Mouse (Mus musculus) monocyte, adult 5-6 weeks (primary cell): Measurements from ENCODE around the gene 5830473C10Rik. TPM values are rescaled to one million over a fixed set of nuclear protein-coding genes. Genes with fewer than 3 reads are reported as not detected.

Source experiments
- ATAC-seq: fragments of 153-309, 156-312 bp; replicated peaks from 2 replicates; pipeline ENCODE4 v1.8.0; 2017; ENCODE audit warnings: mild to moderate bottlenecking; ENCODE audit not compliant: low TSS enrichment, insufficient number of reproducible peaks, severe bottlenecking, poor library complexity, low FRiP score
- total RNA-seq: library from RNA; stranded (forward); fragments of 200-1000, 200-491, 200-594 nt; gene quantifications from 3 replicates; pipeline ENCODE4 v1.2.3, GENCODE M21; 2017

Gene 5830473C10Rik
- not detected in 3 replicates for total RNA-seq

GRCm38 (mm10) chr5:90560743-90561142 is at the start of gene 5830473C10Rik:
5830473C10Rik (plus strand) TSS chr5:90561107.
- ATAC-seq: no peak

DNA sequence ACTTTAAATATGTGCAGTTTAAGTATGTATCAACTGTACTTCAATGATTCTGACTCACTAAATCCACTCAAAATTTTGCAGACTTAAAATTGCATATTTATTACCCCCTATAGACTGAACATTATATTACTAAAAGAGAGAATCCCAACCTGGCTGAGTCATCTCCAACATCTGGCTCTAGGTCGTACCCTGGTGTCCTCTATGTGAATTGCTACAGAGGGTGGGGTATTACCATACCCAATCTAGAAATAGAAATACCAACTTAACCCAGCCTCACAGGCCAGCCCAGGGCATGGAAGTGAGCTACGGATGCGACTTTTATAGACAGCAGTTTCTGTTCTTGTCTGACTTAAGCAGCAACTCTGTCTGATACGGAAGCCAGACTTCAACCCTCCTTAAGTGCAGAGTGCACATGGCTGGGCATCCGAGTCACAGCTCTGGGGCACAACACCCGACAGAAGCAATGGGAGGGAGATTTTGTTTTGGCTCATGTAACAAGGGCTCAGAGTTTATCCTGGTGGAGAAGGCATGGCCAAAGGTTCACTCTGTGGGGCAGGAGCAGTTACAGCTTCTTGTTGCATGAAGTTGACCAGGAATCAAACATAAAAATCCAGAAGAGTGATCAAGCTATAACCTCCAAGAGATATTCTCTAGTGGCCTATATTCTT is 48.5 kb upstream of the 5830473C10Rik start:
- ATAC-seq: no peak

DNA sequence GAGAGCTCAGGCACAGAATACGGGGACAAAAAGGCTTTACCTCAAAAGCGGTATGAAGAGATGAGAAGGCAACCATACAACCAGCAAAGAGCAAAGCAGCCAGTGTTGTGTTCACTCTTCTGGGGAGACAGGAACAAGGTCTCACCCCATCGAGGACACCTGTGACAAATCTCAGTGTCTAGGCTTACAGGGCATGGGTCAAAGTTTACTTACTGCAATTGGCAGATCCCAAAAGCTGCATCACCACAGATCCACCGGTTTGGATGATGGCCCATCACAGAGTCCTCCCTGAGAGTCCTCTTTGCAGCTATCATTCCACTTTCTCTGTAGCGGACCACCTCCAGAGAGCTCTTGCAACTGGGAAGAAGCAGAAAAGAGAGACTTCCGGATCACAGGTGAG is 45.3 kb upstream of the 5830473C10Rik start:
- no peak for ATAC-seq

DNA sequence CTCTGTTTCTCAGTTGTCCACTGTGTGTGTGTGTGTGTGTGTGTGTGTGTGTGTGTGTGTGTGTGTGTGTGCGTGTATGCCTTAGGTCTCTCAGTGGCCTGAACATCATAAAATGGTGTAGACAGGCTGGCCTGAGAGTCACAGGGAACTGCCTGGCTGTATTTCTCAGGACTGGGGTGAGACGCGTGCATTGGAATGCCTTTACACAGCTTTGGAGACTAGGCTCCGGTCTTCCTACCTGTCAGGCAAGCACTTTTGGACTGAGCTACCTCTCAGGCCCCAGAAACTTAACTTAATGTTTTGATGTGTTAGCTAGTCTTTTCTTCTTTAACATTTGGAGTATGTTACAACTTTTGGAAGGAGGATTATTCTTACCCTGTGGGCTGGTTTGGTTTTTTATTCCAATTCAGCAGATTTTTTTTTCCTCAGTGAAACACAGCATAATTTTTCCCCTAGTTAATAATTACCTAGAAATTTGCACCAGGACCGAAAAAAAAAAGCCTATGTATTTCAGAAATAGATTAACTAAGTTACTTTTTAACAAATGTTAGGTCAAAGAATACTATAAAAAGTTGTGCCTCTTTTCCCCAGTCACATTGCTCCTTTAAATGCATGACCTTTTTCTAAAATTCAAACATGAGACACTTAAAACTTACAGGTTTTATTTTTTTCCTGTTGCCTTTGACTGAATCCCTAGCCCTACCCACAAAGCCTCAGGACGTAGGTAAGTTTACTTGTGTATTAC is 42.4 kb upstream of the 5830473C10Rik start, which contains the start of gene Afm:
Afm (plus strand) TSS at position 577 of the 745 bp plus-strand sequence.
- ATAC-seq: no peak

GRCm38 (mm10) chr5:90551191-90551590 is 9.7 kb upstream of the 5830473C10Rik start:
- no peak for ATAC-seq

GRCm38 (mm10) chr5:90556052-90556451 is 4.9 kb upstream of the 5830473C10Rik start:
- no peak for ATAC-seq

DNA sequence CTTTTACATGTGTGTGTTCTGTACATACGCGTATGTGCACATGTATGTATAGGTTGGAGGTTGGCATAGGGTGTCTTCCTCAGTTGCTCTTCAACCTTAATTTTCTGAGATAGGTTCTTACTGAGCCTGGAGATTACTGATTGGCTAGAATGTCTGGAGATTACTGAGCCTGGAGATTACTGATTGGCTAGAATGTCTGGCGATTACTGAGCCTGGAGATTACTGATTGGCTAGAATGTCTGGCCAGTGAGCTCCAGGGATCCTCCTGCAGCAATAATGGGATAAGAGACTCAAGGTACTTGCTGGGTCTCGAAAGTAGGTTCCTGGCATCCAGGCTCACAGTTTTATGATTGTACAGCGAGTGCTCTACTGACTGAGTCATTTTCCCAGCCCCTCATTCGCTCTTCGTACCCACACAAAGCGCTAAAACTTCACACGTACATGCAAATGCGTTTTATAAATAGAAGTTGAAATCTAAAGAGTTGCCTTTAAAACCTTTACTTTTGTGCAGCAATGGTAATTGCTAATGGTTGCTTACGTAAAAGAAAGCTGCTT is 891 bp downstream of the 5830473C10Rik start:
- no peak for ATAC-seq

- no peak for ATAC-seq
These were observed 2.0 kb downstream of the 5830473C10Rik start for GRCm38 (mm10) chr5:90562880-90563279.

DNA sequence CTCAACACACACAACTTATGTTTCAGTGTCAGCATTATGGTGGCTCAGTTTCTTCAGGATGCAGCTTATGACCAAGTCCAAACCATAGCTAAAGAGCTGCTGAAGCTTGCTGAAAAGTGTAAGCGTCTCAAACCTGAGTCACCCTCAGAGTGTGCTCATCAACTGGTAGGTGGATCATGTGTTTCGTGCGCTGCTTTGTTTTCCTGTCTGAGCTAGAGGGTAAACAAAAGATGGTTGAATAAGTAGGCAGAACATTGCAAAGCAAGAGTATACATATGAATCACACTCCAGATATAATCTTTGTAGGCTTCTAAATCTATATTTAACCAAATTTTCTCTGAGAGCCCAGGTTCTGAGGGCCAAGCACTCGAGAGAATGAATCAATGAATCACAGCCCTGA is 3.3 kb downstream of the 5830473C10Rik start:
- ATAC-seq: no peak

GRCm38 (mm10) chr5:90565205-90565604 is 4.3 kb downstream of the 5830473C10Rik start:
- ATAC-seq: no peak

- ATAC-seq: no peak
These were observed 6.9 kb downstream of the 5830473C10Rik start for GRCm38 (mm10) chr5:90567788-90568187.

DNA sequence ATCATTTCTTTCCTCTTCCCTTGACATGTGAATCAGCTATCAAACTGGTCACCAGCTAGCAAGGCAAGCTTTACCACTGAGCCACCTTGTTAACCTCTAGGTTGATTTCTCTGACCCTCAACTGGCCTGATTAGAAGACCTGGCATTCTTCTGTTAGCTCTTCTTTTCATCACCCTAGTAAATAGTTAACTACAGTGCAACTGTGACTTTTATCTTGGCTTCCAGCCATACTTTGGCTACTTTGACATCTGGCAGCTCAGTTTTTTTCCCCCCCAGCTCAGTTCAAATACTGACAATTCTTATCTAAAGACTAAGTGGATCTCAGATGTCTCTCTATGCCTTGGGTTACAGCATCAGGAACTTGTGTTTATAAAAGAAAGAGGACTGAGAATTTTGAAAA is 7.4 kb downstream of the 5830473C10Rik start:
- no peak for ATAC-seq

GRCm38 (mm10) chr5:90571216-90571615 is 10.3 kb downstream of the 5830473C10Rik start:
- no peak for ATAC-seq

DNA sequence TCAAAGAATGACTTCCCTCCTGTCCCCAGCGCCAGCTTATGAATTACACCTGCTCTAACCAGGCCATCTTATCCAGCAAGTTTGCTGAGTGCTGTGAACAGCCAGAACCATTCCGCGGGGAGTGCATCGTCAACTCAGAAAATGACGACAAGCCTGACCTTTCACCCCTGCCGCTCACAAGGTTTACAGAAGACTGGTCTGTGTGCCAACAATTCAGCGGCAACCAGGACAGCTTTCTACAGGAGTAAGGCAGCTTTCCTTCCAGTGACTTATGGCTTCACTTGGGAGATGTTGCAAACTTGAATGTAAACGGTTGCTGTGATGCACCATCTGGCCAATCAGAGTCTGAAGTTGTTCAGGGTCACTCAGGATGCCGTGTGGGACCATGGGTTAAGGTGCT is 16.8 kb downstream of the 5830473C10Rik start:
- no peak for ATAC-seq

- ATAC-seq: no peak
These were observed 18.6 kb downstream of the 5830473C10Rik start for GRCm38 (mm10) chr5:90579556-90579955.

DNA sequence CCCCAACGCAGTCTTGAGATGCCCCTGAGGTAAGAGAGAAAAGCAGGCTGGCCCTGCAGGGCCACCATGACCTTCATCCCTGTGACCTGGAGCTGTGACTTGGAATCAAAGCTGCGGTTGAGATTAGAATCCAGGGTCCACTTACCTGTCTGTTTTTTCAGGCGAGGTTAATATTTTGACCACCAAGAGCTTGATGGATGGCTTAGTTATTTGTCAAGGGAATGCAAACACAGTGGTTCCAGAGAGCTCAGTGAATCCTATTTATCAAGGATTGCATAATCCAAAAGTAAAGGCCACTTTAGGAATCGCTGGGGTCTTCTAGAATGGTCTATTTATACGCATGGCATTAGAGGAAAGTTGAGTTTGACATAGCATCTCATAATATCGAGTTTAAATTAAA is 21.3 kb downstream of the 5830473C10Rik start:
- ATAC-seq: no peak

GRCm38 (mm10) chr5:90584799-90585198 is 23.9 kb downstream of the 5830473C10Rik start:
- no peak for ATAC-seq

DNA sequence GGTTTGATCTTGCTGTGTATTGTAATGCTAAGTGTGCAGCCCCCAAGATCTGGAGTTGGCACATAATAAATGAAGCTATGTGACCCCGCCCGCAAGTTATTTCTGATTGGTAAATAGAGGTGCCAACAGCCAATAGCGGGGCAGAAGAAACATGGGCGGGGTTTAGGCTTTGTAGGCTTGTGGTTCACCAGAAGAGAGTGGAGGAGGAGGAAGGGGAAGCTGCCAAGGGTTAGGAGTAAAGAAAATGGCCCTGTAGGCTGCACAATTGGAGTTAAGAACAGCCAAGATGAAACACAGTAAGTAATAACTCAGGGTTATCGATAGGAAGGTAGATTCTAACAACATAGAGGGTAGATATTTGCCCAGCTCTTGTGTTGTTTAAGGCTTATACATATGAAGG is 25.6 kb downstream of the 5830473C10Rik start:
- no peak for ATAC-seq

GRCm38 (mm10) chr5:90588104-90588503 is 27.2 kb downstream of the 5830473C10Rik start:
- ATAC-seq: no peak
